Mouse (Mus musculus) testis, adult 2 months (tissue): ENCODE measurements around the gene Haus5.

Experiments
- CTCF ChIP-seq: fragments of 200-500 bp; IDR thresholded peaks from 2 replicates; pipeline ENCODE4 v1.5.1; 2012; ENCODE audit warnings: low read depth, mild to moderate bottlenecking, inconsistent platforms, low read length, moderate library complexity; ENCODE audit not compliant: control insufficient read depth, insufficient read depth, insufficient replicate concordance
- POLR2A ChIP-seq: fragments of 200-500 bp; IDR thresholded peaks from 2 replicates; pipeline ENCODE4 v1.6.1; 2012; ENCODE audit warnings: low read depth, mild to moderate bottlenecking, inconsistent platforms, low read length, moderate library complexity; ENCODE audit not compliant: control insufficient read depth

DNA sequence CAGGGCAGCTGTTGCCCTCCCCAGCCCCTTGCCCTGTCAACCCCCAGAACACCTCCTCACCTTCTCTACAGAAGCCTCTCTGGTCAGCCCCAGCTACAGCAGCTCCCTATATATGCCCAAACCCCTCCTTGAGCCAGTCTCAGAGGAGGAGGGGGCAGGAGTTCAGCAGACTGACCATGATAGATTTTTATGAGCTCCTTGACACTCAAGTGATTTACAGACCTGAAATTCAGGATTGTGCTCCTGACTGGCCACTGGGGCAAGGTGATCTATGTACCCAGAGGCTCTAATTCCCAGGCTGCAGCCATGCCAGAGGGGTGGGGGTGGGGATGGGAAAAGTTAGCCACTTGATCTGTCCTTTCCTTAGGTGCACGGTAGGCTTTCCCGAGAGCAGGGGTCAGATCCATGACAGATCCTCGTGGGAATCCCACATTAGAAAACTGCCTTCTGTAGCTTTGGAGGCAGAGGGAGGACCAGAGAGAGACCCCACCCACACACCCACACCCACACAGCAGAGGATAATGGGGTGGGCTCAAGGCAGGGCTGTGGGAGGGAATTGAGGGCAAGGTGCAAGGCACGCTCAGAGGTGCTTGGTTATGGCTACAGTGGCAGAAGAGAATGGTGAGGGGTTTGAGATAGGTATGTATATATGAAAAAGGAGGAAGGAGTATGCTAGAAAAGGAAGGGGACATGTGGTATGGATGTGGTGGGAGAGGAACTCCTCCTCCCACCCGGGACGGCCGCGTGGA is 52.0 kb downstream of the Haus5 start, which contains the start of gene Upk1a:
- TF ChIP-seq CTCF (no peak), POLR2A (no peak)
